Mouse (Mus musculus): ENCODE results near the gene Olfr154. TPM values are rescaled to one million over a fixed set of nuclear protein-coding genes. Genes with fewer than 3 reads are reported as not detected.

Olfr154 gene
- polyA plus RNA-seq (2012; rRNA removed; ENCODE audit: low replicate concordance) = not detected in 2 replicates

DNA sequence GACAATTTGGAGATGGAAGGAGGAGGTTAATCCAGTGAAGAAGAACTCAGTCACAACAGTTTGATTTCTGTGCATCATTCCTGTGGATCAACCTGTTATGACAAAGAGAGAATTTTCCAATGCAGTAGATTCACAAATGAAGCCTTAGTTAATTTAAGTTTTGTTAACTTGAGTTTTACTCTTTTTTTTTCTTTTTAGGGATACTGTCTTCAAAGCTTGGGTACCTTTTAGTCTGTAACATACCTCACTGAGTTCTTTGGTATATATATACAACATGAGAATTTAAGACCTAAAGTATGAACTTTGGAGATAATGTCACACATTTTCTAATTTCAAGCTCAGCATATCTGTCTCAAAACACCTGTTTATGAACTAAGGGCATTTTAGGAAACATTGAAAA, at the start of gene Olfr154:
TSS of gene Olfr154 (minus strand) at position 101 of the 400 bp plus-strand sequence.

DNA sequence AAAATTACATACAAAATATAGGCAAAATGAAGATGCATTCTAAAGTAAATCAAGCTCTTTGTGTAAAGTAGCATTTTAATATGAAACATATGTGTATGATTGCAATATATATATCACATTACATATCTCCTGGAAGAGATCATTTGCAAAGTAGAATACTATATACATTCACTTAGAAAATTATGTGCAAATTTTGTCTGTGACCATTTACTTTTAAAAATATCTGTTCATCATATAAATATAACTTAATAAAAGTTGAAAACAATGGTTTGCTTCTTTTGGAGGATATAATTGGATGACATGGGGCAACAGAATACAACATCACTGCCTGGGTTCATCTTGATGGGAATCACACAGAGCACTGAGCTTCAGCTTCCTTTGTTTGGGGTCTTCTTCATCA, 24.9 kb upstream of the Olfr154 start, which contains the start of gene Olfr1008:
TSS of gene Olfr1008 (plus strand) at position 301 of the 400 bp plus-strand sequence.

DNA sequence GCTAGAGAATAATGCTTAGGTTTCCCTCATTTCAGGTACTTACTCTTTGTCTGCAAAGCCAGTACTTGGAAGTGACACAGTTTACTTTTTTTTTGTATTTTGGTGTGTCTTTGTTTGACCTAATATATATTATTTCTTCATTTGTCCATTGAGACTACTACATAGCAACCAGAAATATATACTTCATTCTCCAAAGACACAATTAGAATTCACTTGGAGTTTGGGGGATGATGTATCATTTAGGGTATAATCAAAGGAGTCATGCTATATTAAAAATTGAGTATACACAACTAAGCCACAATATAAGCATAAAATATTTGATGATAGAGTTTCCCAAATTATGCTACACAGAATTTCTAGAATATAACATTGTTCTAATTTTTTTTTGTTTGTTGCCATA, 14.4 kb upstream of the Olfr154 start, which contains the start of gene Olfr1006:
TSS of gene Olfr1006 (minus strand) at position 101 of the 400 bp plus-strand sequence.

DNA sequence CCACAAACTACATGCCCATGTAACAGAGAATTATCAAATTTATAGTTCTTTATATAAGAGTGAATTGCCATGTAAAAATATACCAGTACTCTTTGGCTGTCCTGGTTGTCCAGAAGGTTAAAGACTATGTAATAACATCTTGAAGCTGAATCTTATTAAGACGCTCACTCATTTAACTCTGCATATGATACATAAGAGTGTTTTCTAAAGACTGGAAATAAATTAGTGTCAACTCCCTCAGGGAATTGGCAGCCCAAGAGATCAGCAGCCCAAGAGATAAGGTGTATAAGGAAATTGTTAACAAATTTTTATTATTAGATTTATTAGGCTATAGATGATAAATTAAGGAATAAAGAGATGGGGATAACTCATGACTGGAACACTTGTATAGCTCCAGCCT, 13.7 kb downstream of the Olfr154 start, which contains the start of gene Olfr1002:
TSS of gene Olfr1002 (minus strand) at position 101 of the 400 bp plus-strand sequence.

Other genes with a start within 250 kb of the Olfr154 start
- not detected in 2 replicates for gene Olfr993, start 249.6 kb downstream of the Olfr154 start, polyA plus RNA-seq (2012; rRNA removed; ENCODE audit: low replicate concordance)
- gene Olfr994, start 228.0 kb downstream of the Olfr154 start, polyA plus RNA-seq (2012; rRNA removed; ENCODE audit: low replicate concordance) = not detected in 2 replicates
- gene Olfr995, start 220.8 kb downstream of the Olfr154 start, polyA plus RNA-seq (2012; rRNA removed; ENCODE audit: low replicate concordance) = not detected in 2 replicates
- gene 4833423E24Rik, start 145.4 kb downstream of the Olfr154 start, polyA plus RNA-seq (2012; rRNA removed; ENCODE audit: low replicate concordance) = not detected in 2 replicates
- not detected in 2 replicates for gene Olfr996, start 85.2 kb downstream of the Olfr154 start, polyA plus RNA-seq (2012; rRNA removed; ENCODE audit: low replicate concordance)
- not detected in 2 replicates for gene Olfr998, start 75.5 kb downstream of the Olfr154 start, polyA plus RNA-seq (2012; rRNA removed; ENCODE audit: low replicate concordance)
- gene Olfr1000, start 52.6 kb downstream of the Olfr154 start, polyA plus RNA-seq (2012; rRNA removed; ENCODE audit: low replicate concordance) = not detected in 2 replicates
- gene Olfr1002, start 13.8 kb downstream of the Olfr154 start, polyA plus RNA-seq (2012; rRNA removed; ENCODE audit: low replicate concordance) = not detected in 2 replicates
- not detected in 2 replicates for gene Olfr1006, start 14.3 kb upstream of the Olfr154 start, polyA plus RNA-seq (2012; rRNA removed; ENCODE audit: low replicate concordance)
- gene Olfr1008, start 25.0 kb upstream of the Olfr154 start, polyA plus RNA-seq (2012; rRNA removed; ENCODE audit: low replicate concordance) = not detected in 2 replicates
- gene Olfr1009, start 51.0 kb upstream of the Olfr154 start, polyA plus RNA-seq (2012; rRNA removed; ENCODE audit: low replicate concordance) = not detected in 2 replicates
- gene Olfr1012, start 98.3 kb upstream of the Olfr154 start, polyA plus RNA-seq (2012; rRNA removed; ENCODE audit: low replicate concordance) = not detected in 2 replicates
- not detected in 2 replicates for gene Olfr1013, start 102.6 kb upstream of the Olfr154 start, polyA plus RNA-seq (2012; rRNA removed; ENCODE audit: low replicate concordance)
- not detected in 2 replicates for gene Olfr1014, start 108.3 kb upstream of the Olfr154 start, polyA plus RNA-seq (2012; rRNA removed; ENCODE audit: low replicate concordance)
- not detected in 2 replicates for gene Olfr1015, start 117.6 kb upstream of the Olfr154 start, polyA plus RNA-seq (2012; rRNA removed; ENCODE audit: low replicate concordance)
- gene Olfr1016, start 138.1 kb upstream of the Olfr154 start, polyA plus RNA-seq (2012; rRNA removed; ENCODE audit: low replicate concordance) = not detected in 2 replicates
- gene Olfr1018, start 154.0 kb upstream of the Olfr154 start, polyA plus RNA-seq (2012; rRNA removed; ENCODE audit: low replicate concordance) = not detected in 2 replicates
- not detected in 2 replicates for gene Olfr1019, start 181.0 kb upstream of the Olfr154 start, polyA plus RNA-seq (2012; rRNA removed; ENCODE audit: low replicate concordance)
- not detected in 2 replicates for gene Olfr1020, start 182.6 kb upstream of the Olfr154 start, polyA plus RNA-seq (2012; rRNA removed; ENCODE audit: low replicate concordance)
- not detected in 2 replicates for gene Olfr1022, start 204.1 kb upstream of the Olfr154 start, polyA plus RNA-seq (2012; rRNA removed; ENCODE audit: low replicate concordance)
- not detected in 2 replicates for gene Olfr1023, start 221.2 kb upstream of the Olfr154 start, polyA plus RNA-seq (2012; rRNA removed; ENCODE audit: low replicate concordance)
- not detected in 2 replicates for gene Olfr1024, start 240.6 kb upstream of the Olfr154 start, polyA plus RNA-seq (2012; rRNA removed; ENCODE audit: low replicate concordance)